Mouse (Mus musculus): ENCODE results near the gene Fam81b. TPM values are rescaled to one million over a fixed set of nuclear protein-coding genes. Genes with fewer than 3 reads are reported as not detected.

The Fam81b gene
- total and polyA plus RNA-seq, 3 experiments = not detected

DNA sequence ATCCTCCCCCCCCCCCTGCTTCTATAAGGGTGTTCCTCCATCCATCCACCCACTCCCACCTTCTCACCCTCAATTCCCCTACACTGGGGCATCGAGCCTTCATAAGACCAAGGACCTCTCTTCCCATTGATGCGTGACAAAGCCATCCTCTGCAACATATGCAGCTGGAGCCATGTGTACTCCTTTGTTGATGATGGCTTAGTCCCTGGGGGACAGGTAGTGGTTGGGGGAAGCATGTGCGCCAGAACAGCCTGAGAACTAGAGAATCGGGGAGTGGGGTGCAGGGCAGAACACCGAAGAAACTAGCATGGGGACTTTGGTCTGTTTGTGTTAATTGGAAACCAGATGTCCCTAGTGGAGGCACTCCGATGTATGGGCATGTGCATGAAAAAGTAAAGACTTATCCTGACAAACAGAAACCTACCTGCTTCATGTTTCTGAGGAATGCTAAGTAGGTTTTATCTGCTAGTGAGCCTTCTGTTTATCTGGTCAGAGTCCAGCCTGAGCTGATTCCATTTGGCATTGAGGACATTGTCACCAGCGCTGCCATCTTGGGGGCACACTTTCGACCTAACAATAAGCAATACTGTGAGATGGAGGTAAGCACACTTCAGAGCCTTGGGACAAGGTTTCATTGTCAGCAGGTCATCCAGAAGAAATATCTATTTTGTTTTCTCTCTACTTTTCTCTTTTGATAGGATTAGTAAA is 109.3 kb downstream of the Fam81b start:
- Histone ChIP-seq H3K36me3 (replicated peaks in 1 of 2; ENCODE audit: control insufficient read depth in 1 of 2, insufficient read depth in 1 of 2, low read length in 1 of 2) (peaks cover 24 to 63% of the 10 kb centered on the region in 2 experiments), H3K9ac (ENCODE audit: insufficient read depth, low read depth) (no peak overlapping the region), H3K27me3 (replicated peaks) (no peaks in the 10 kb centered on the region), H3K4me1 (ENCODE audit: control insufficient read depth in 1 of 2, insufficient read depth in 2 of 2) (peaks cover 2 to 57% of the 10 kb centered on the region in 2 experiments; a peak in 3 of 4 replicates), H3K4me2 (ENCODE audit: insufficient read depth, low read depth, poor library complexity, severe bottlenecking) (no peak overlapping the region), H3K4me3 (replicated peaks in 1 of 3; ENCODE audit: low read depth in 2 of 3, low read length in 2 of 3, poor library complexity in 1 of 3) (no peak overlapping the region), H3K9me3 (replicated peaks; ENCODE audit: low read length) (peaks cover 8% of the 10 kb centered on the region), H3K79me2 (replicated peaks; ENCODE audit: control insufficient read depth, extremely low read depth, insufficient read depth, poor library complexity, severe bottlenecking) (no peaks in the 10 kb centered on the region), H3K27ac (ENCODE audit: insufficient read depth, low read depth) (no peak overlapping the region)
- in situ Hi-C loops (cut with MboI; ENCODE audit: low pct_ligation_motif_present, low pct_unique_long_range_greater_than_20kb, low sequenced_read_pairs) (no loop called here), dilution Hi-C loops (cut with MboI; ENCODE audit: extremely low pct_ligation_motif_present, extremely low pct_unique_long_range_greater_than_20kb, low sequenced_read_pairs) (no loop called here)
- no peak for DNase-seq (ENCODE audit: extremely low read depth)
- no peak for TF ChIP-seq MEF2A (IDR thresholded peaks at IDR 0.05; ENCODE audit: borderline replicate concordance, low read depth, low read length)
- TF ChIP-seq SMC3 (IDR thresholded peaks at IDR 0.05; ENCODE audit: low read depth, low read length) = no peak
- no peak for TF ChIP-seq ZNF384 (IDR thresholded peaks at IDR 0.05; ENCODE audit: low read depth, low read length)
- TF ChIP-seq NRF1 (IDR thresholded peaks at IDR 0.05; ENCODE audit: low read depth, low read length) = no peak
- TF ChIP-seq POLR2AphosphoS2 (IDR thresholded peaks at IDR 0.05; ENCODE audit: low read depth, low read length) = no peak
- no peak for TF ChIP-seq ZKSCAN1 (IDR thresholded peaks at IDR 0.05; ENCODE audit: borderline replicate concordance, low read depth, low read length)
- no peak for TF ChIP-seq MXI1 (IDR thresholded peaks at IDR 0.05; ENCODE audit: low read depth, low read length)
- no peak for TF ChIP-seq BHLHE40 (IDR thresholded peaks at IDR 0.05; ENCODE audit: low read depth, low read length)
- no peak for TF ChIP-seq USF1 (IDR thresholded peaks at IDR 0.05; ENCODE audit: low read depth, low read length)
- no peak for TF ChIP-seq ETS1 (conservative IDR thresholded peaks at IDR 0.05; ENCODE audit: low read depth, low read length)
- TF ChIP-seq CTCF (conservative IDR thresholded peaks at IDR 0.05 in 1 of 2, IDR thresholded peaks at IDR 0.05 in 1 of 2; ENCODE audit: low read depth in 2 of 2, low read length in 2 of 2) = no peak
- no peak for TF ChIP-seq TCF12 (IDR thresholded peaks at IDR 0.05; ENCODE audit: low read depth, low read length)
- no peak for TF ChIP-seq GABPA (IDR thresholded peaks at IDR 0.05; ENCODE audit: insufficient replicate concordance, low read depth, low read length)
- no peak for TF ChIP-seq RAD21 (IDR thresholded peaks at IDR 0.05; ENCODE audit: low read depth, low read length)

DNA sequence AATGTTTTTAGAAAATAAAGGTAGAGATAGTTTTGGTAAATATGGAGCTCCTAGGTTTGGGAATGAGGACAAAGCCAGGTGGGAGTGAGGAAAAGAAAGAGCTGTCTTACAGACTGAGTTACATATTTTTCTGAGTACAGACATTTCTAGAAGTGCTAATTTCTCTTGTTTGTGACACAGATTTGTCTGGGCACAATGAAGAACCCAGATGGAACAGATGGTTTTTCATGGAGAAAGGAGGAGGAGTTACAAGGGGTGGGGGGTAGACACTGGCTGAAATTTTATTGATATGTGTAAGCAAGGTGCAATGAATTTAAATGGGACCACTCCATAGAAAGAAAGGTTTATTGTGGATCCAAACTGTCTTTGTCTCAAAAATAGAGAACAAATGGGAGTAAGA is 109.9 kb downstream of the Fam81b start:
- Histone ChIP-seq H3K79me2 (replicated peaks; ENCODE audit: control insufficient read depth, extremely low read depth, insufficient read depth, poor library complexity, severe bottlenecking) (no peaks in the 10 kb centered on the region), H3K9me3 (replicated peaks; ENCODE audit: low read length) (peaks cover 9% of the 10 kb centered on the region), H3K4me3 (replicated peaks in 1 of 3; ENCODE audit: low read depth in 2 of 3, low read length in 2 of 3, poor library complexity in 1 of 3) (no peak overlapping the region), H3K4me1 (ENCODE audit: control insufficient read depth in 1 of 2, insufficient read depth in 2 of 2) (peaks cover 2 to 62% of the 10 kb centered on the region in 2 experiments; a peak in 3 of 4 replicates), H3K27me3 (replicated peaks) (no peaks in the 10 kb centered on the region), H3K36me3 (replicated peaks in 1 of 2; ENCODE audit: control insufficient read depth in 1 of 2, insufficient read depth in 1 of 2, low read length in 1 of 2) (peaks cover 29 to 67% of the 10 kb centered on the region in 2 experiments), H3K4me2 (ENCODE audit: insufficient read depth, low read depth, poor library complexity, severe bottlenecking) (no peak overlapping the region), H3K27ac (ENCODE audit: insufficient read depth, low read depth) (no peak overlapping the region), H3K9ac (ENCODE audit: insufficient read depth, low read depth) (no peak overlapping the region)
- DNase-seq (ENCODE audit: extremely low read depth) = no peak
- in situ Hi-C loops (cut with MboI; ENCODE audit: low pct_ligation_motif_present, low pct_unique_long_range_greater_than_20kb, low sequenced_read_pairs) (no loop called here), dilution Hi-C loops (cut with MboI; ENCODE audit: extremely low pct_ligation_motif_present, extremely low pct_unique_long_range_greater_than_20kb, low sequenced_read_pairs) (no loop called here)
- TF ChIP-seq HCFC1 (IDR thresholded peaks at IDR 0.05; ENCODE audit: low read depth, low read length) = no peak
- TF ChIP-seq MXI1 (IDR thresholded peaks at IDR 0.05; ENCODE audit: low read depth, low read length) = no peak
- TF ChIP-seq TCF12 (IDR thresholded peaks at IDR 0.05; ENCODE audit: low read depth, low read length) = no peak
- TF ChIP-seq CTCF (conservative IDR thresholded peaks at IDR 0.05 in 1 of 2, IDR thresholded peaks at IDR 0.05 in 1 of 2; ENCODE audit: low read depth in 2 of 2, low read length in 2 of 2) = no peak
- no peak for TF ChIP-seq IRF4 (IDR thresholded peaks at IDR 0.05; ENCODE audit: low read depth, low read length)
- no peak for TF ChIP-seq CHD1 (IDR thresholded peaks at IDR 0.05; ENCODE audit: low read depth, low read length)
- no peak for TF ChIP-seq ETS1 (conservative IDR thresholded peaks at IDR 0.05; ENCODE audit: low read depth, low read length)
- no peak for TF ChIP-seq CHD2 (IDR thresholded peaks at IDR 0.05; ENCODE audit: low read length)
- no peak for TF ChIP-seq KAT2A (IDR thresholded peaks at IDR 0.05; ENCODE audit: insufficient replicate concordance, low read length)

All from CH12.LX (cell line).